Comparison of ENCODE assay signal across 9 mouse cellular contexts in the genomic region with DNA sequence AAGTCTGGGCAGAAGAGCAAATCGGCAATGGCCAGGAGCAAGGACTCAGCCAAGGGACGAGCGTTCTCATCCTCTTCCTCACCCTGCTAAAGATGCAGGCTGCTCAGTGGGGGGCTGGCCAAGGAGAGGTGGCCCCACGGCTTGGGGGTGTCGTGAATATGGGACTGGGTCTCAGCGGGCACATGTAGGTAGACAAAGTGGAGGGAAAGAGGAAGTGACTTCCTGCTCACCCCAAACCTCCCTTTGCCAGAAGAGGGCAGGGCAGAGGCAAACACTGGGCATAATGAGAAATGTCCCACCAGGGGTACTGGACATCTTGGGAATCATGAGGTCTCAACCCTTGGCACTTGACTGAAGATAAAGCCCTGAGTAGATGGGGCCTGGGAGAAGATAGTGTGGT. TPM values are rescaled to one million over a fixed set of nuclear protein-coding genes. Genes with fewer than 3 reads are reported as not detected.
A peak's percentile ranks its signal among the peaks of the same experiment; 100 is the strongest.
DNase-seq lines count a peak whose midpoint lies in the region; ATAC-seq and TF ChIP-seq lines count a peak whose summit lies in the region.
"Had no signal": no experiment of that assay in that cellular context is flagged by ENCODE, and none has a peak within 500 bp of the region (broad histone marks: within the 10 kb centered on the region; RNA-seq: fewer than 3 reads in every experiment).

No protein-coding gene starts in this region.

- no peaks in the 10 kb centered on the region for H3K9me3 ChIP-seq in forebrain, postnatal 0 days (ENCODE audit: low read length)
- H3K9me3 ChIP-seq in midbrain, embryonic 14.5 days (ENCODE audit: control insufficient read depth, low read length) = no peaks in the 10 kb centered on the region

- TF ChIP-seq EP300 in heart, adult 2 months (IDR thresholded peaks at IDR 0.05; ENCODE audit: insufficient read depth, low read depth, low read length) = no peak

- no peak for ATAC-seq in forebrain, postnatal 0 days
- ATAC-seq in midbrain, embryonic 14.5 days (ENCODE audit: low FRiP score, low TSS enrichment) = no peak

- peak; percentile 25 for TF ChIP-seq CTCF in heart, adult 2 months (IDR thresholded peaks at IDR 0.05)
- TF ChIP-seq CTCF in forebrain, postnatal 0 days (IDR thresholded peaks at IDR 0.05; ENCODE audit: low read depth) = peak; percentile 30

- H3K4me1 ChIP-seq in heart, adult 2 months (ENCODE audit: control insufficient read depth, insufficient read depth, low read length) = no peaks in the 10 kb centered on the region; the same call in 1 of the 2 replicates
- peaks cover 4% of the 10 kb centered on the region; the same call in 1 of the 2 replicates for H3K4me1 ChIP-seq in forebrain, postnatal 0 days (ENCODE audit: insufficient read depth)
- H3K4me1 ChIP-seq in midbrain, embryonic 14.5 days (ENCODE audit: control insufficient read depth, insufficient read depth, low read length) = peaks cover 10% of the 10 kb centered on the region

- H3K79me2 ChIP-seq in heart, adult 2 months (replicated peaks; ENCODE audit: control insufficient read depth, insufficient read depth, low read length) = no peaks in the 10 kb centered on the region

- no peak overlapping the region for H3K9ac ChIP-seq in heart, adult 2 months (ENCODE audit: low read depth, low read length)
- H3K9ac ChIP-seq in forebrain, postnatal 0 days = no peak overlapping the region
- H3K9ac ChIP-seq in midbrain, embryonic 14.5 days (replicated peaks; ENCODE audit: low read length) = no peak overlapping the region

- no peak overlapping the region for H3K4me2 ChIP-seq in forebrain, postnatal 0 days (ENCODE audit: low read depth)
- no peak overlapping the region for H3K4me2 ChIP-seq in midbrain, embryonic 14.5 days (ENCODE audit: low read length)

- H3K27ac ChIP-seq in heart, adult 2 months = no peak overlapping the region
- 0 out of 2 replicates have a peak overlapping the region, but pooled peaks have one; percentile 21 for H3K27ac ChIP-seq in forebrain, postnatal 0 days (ENCODE audit: low read depth, low read length)
- peak overlapping the region; percentile 70; the same call in 1 of the 2 replicates for H3K27ac ChIP-seq in midbrain, embryonic 14.5 days (replicated peaks; ENCODE audit: low read depth, low read length)

- H3K36me3 ChIP-seq in heart, adult 2 months (ENCODE audit: control insufficient read depth, insufficient read depth, low read length) = no peaks in the 10 kb centered on the region
- peaks cover 13% of the 10 kb centered on the region for H3K36me3 ChIP-seq in forebrain, postnatal 0 days (ENCODE audit: insufficient read depth)
- peaks cover 29% of the 10 kb centered on the region for H3K36me3 ChIP-seq in midbrain, embryonic 14.5 days (ENCODE audit: control insufficient read depth, insufficient read depth, low read length)

- WGBS in heart, adult 2 months = 44% methylated on average over 6 of the region's 6 CpGs
- 61% methylated on average over 6 of the region's 6 CpGs for WGBS in forebrain, postnatal 0 days
- 65% methylated on average over 6 of the region's 6 CpGs for WGBS in midbrain, embryonic 14.5 days

- TF ChIP-seq POLR2A in heart, adult 2 months (IDR thresholded peaks at IDR 0.05; ENCODE audit: insufficient read depth, low read depth, low read length) = no peak

- H3K4me3 ChIP-seq in heart, adult 2 months = no peak overlapping the region
- no peak overlapping the region for H3K4me3 ChIP-seq in forebrain, postnatal 0 days (ENCODE audit: low read depth, low read length)
- H3K4me3 ChIP-seq in midbrain, embryonic 14.5 days (replicated peaks; ENCODE audit: low read depth, low read length) = no peak overlapping the region
- H3K4me3 ChIP-seq: myocyte had no signal

- intact Hi-C loops in heart, adult 2 months (cut with DNase I) = loop anchor here (2.0 to 5.0 kb wide), 2 partner anchors 43 to 68 kb away; partner anchors contain the start of gene Mrpl58
- intact Hi-C loops in heart, postnatal 36 days (cut with DNase I) = loop anchor here (2.0 to 5.0 kb wide), 2 partner anchors 53 to 68 kb away; no protein-coding TSS in a partner anchor

- no peak for DNase-seq in heart, adult 2 months
- no peak for DNase-seq in heart, postnatal 36 days
- peak; percentile 33 for DNase-seq in 3T3-L1 (ENCODE audit: low read depth, low spot score)
- no peak for DNase-seq in forebrain, postnatal 0 days
- no peak for DNase-seq in midbrain, embryonic 14.5 days
- no peak for DNase-seq in adrenal gland, adult (ENCODE audit: inconsistent age in 2 of 2, low spot score in 1 of 2)
- no peak for DNase-seq in layer of hippocampus, postnatal 36 days
- DNase-seq in yolk sac, embryonic 10.5 days (ENCODE audit: low spot score) = no peak

- no peaks in the 10 kb centered on the region for H3K27me3 ChIP-seq in heart, adult 2 months (ENCODE audit: control insufficient read depth, insufficient read depth, low read length)
- no peaks in the 10 kb centered on the region for H3K27me3 ChIP-seq in forebrain, postnatal 0 days (ENCODE audit: insufficient read depth, low read length)
- H3K27me3 ChIP-seq in midbrain, embryonic 14.5 days (ENCODE audit: control insufficient read depth, insufficient read depth, low read length) = no peaks in the 10 kb centered on the region

RNA-seq across cellular contexts. Expression of gene Hid1, which starts 7.8 kb away (rescaled TPM):
- total RNA-seq in heart, adult 2 months (2021) = 1 to 10 TPM; 3.0 to 5.1 TPM
- polyA plus RNA-seq in heart, adult 2 months (2012; rRNA removed) = 6.1 and 7.3 TPM in 2 replicates
- 1 to 10 TPM; 4.2 to 4.8 TPM for total RNA-seq in heart, postnatal 36 days (2021)
- 52.4 and 54.5 TPM in 2 replicates for total RNA-seq in forebrain, postnatal 0 days (2014; rRNA removed)
- polyA plus RNA-seq in forebrain, postnatal 0 days (2015; fragmentation: Nextera tagmentation; extraction: Ambion mirVana) = 42.8 and 46.6 TPM in 2 replicates
- polyA plus RNA-seq in midbrain, embryonic 14.5 days (2014; fragmentation: Nextera tagmentation; extraction: Ambion mirVana) = 43.3 and 52.6 TPM in 2 replicates
- total RNA-seq in layer of hippocampus, postnatal 36 days (2021) = 100 to 1,000 TPM; 106 to 109 TPM

RNA-seq across cellular contexts. Expression of gene Cdr2l, which starts 22.0 kb away (rescaled TPM):
- 1 to 10 TPM; 4.5 TPM for total RNA-seq in heart, adult 2 months (2021)
- polyA plus RNA-seq in heart, adult 2 months (2012; rRNA removed) = 6.2 and 6.7 TPM in 2 replicates
- 1 to 10 TPM; 5.8 to 5.9 TPM for total RNA-seq in heart, postnatal 36 days (2021)
- total RNA-seq in forebrain, postnatal 0 days (2014; rRNA removed) = 43.0 and 45.8 TPM in 2 replicates
- 14.4 and 16.9 TPM in 2 replicates for polyA plus RNA-seq in forebrain, postnatal 0 days (2015; fragmentation: Nextera tagmentation; extraction: Ambion mirVana)
- polyA plus RNA-seq in midbrain, embryonic 14.5 days (2014; fragmentation: Nextera tagmentation; extraction: Ambion mirVana) = 27.1 and 29.5 TPM in 2 replicates
- 10 to 100 TPM; 25.3 to 25.7 TPM for total RNA-seq in layer of hippocampus, postnatal 36 days (2021)

RNA-seq across cellular contexts. Expression of gene Otop3, which starts 25.2 kb away (rescaled TPM):
- not detected for total RNA-seq in heart, adult 2 months (2021)
- not detected in 2 replicates for polyA plus RNA-seq in heart, adult 2 months (2012; rRNA removed)
- not detected for total RNA-seq in heart, postnatal 36 days (2021)
- 0.31 and 0.48 TPM in 2 replicates for total RNA-seq in forebrain, postnatal 0 days (2014; rRNA removed)
- polyA plus RNA-seq in forebrain, postnatal 0 days (2015; fragmentation: Nextera tagmentation; extraction: Ambion mirVana) = 0.47 and 0.98 TPM in 2 replicates
- polyA plus RNA-seq in midbrain, embryonic 14.5 days (2014; fragmentation: Nextera tagmentation; extraction: Ambion mirVana) = 0.54 and 1.4 TPM in 2 replicates
- total RNA-seq in layer of hippocampus, postnatal 36 days (2021) = under 1 TPM in 1 of 2 experiments, not detected in 1; 0.22 TPM
- polyA plus RNA-seq: myocyte had no signal

RNA-seq across cellular contexts. Expression of gene Ush1g, which starts 37.9 kb away (rescaled TPM):
- total RNA-seq in heart, adult 2 months (2021) = under 1 TPM in 1 of 2 experiments, not detected in 1; 0.07 TPM
- 0.10 and 0.18 TPM in 2 replicates for polyA plus RNA-seq in heart, adult 2 months (2012; rRNA removed)
- under 1 TPM in 1 of 2 experiments, not detected in 1; 0.14 TPM for total RNA-seq in heart, postnatal 36 days (2021)
- 0.23 and 0.33 TPM in 2 replicates for total RNA-seq in forebrain, postnatal 0 days (2014; rRNA removed)
- polyA plus RNA-seq in forebrain, postnatal 0 days (2015; fragmentation: Nextera tagmentation; extraction: Ambion mirVana) = 0.06 and 0.09 TPM in 2 replicates
- 0.08 and 0.16 TPM in 2 replicates for polyA plus RNA-seq in midbrain, embryonic 14.5 days (2014; fragmentation: Nextera tagmentation; extraction: Ambion mirVana)
- under 1 TPM; 0.30 to 0.35 TPM for total RNA-seq in layer of hippocampus, postnatal 36 days (2021)

RNA-seq across cellular contexts. Expression of gene Mrpl58, which starts 43.8 kb away (rescaled TPM):
- total RNA-seq in heart, adult 2 months (2021) = 100 to 1,000 TPM; 144 to 159 TPM
- 82.7 and 104 TPM in 2 replicates for polyA plus RNA-seq in heart, adult 2 months (2012; rRNA removed)
- 100 to 1,000 TPM; 134 to 149 TPM for total RNA-seq in heart, postnatal 36 days (2021)
- total RNA-seq in forebrain, postnatal 0 days (2014; rRNA removed) = 82.1 and 86.1 TPM in 2 replicates
- polyA plus RNA-seq in forebrain, postnatal 0 days (2015; fragmentation: Nextera tagmentation; extraction: Ambion mirVana) = 201 and 203 TPM in 2 replicates
- 222 and 223 TPM in 2 replicates for polyA plus RNA-seq in midbrain, embryonic 14.5 days (2014; fragmentation: Nextera tagmentation; extraction: Ambion mirVana)
- 100 to 1,000 TPM in 1 of 2 experiments, 10 to 100 TPM in 1; 98.1 to 105 TPM for total RNA-seq in layer of hippocampus, postnatal 36 days (2021)
